Mouse (Mus musculus) thymus, postnatal 10 days (tissue): ENCODE data around the gene Dlg3.

Experiments
- DNase-seq, 2 experiments: peaks; one replicate each; pipeline ENCODE4 v3.0.0; 2021; ENCODE audit warnings: low spot score in 2 of 2

The Dlg3 gene

DNA sequence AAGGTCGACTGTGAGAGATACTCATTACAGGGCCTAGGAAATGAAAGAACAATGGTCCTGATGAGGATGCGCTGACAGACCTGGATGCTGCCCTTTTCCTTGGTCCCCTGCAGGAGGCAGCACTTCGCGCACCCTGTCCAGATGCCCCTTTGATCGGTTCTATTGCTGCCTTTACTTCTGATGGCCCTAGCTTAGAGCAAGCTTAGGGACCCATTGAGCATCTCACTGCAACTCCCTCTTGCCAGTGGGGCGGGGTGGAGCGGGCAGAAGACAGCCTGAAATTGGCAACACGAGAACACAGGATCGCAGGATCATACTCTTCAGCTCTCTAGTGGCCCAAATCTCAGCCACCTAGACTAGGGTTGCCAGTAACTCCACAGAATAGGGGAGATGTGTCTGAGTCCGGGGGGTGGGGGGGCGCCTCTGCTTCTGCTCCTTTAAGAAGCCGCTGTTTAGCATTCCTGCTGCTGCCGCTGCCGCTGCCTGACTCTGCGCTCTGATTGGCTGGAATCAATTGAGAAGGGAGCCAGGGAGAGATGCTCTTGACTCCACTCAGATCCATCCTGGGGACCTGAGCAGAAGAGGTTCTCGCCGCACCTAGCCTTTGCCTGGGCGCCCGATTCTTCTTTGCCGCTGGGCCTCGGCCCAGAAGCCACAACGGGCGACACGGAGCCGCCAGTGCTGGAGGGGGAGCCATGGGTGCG is at the start of gene Dlg3:
Gene Dlg3 (plus strand): TSS at position 542 of the 704 bp plus-strand sequence.
- no peak for DNase-seq

GRCm38 (mm10) chrX:100728947-100729346 is 38.6 kb upstream of the Dlg3 start:
- no peak for DNase-seq

GRCm38 (mm10) chrX:100729665-100730188 is 37.8 kb upstream of the Dlg3 start, which contains the start of gene Gdpd2:
TSS of gene Gdpd2 (plus strand) at chrX:100729873.
- peak in 1 of 2 experiments; percentile 2 for DNase-seq

DNA sequence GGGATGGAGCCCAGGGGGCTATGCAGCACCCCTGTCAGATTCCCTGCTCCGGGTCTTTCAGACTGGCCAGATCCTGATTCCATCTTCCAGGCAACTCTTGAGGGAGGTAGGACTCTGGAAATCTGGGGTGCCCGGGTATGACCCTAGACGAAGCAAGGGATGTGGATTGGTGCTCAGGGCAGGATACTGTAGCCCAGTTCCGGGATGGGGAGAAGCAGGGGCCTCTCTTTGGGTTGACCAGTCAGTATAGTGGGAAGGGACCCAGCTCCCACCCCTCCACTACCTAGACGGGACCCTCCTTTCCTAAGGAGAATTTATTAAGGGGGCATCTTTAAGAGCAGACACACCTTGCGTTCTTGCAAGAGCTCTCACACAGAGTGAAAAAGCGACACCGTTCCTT is 37.3 kb upstream of the Dlg3 start:
- DNase-seq: no peak

- no peak for DNase-seq
These were observed 33.2 kb upstream of the Dlg3 start for GRCm38 (mm10) chrX:100734359-100734758.

DNA sequence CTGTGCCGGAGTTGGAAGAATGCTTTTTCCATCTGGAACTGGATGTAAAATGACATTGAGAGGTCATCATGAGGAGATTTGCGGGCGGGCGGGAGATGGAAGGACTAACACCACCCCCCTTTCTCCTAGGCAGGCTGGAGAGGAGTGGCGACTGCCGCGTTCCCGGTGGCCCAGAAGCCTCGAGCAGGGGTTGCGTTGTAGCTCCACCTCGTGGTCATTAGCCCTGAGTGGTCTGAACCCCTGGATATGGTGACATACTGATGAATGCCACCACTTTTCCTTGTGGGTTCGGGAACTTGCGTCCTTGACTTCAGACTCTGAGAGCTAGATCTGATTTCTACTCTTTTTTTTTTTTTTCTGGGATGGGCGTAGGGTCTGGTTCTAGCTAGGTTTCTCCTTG is 28.6 kb upstream of the Dlg3 start:
- no peak for DNase-seq

DNA sequence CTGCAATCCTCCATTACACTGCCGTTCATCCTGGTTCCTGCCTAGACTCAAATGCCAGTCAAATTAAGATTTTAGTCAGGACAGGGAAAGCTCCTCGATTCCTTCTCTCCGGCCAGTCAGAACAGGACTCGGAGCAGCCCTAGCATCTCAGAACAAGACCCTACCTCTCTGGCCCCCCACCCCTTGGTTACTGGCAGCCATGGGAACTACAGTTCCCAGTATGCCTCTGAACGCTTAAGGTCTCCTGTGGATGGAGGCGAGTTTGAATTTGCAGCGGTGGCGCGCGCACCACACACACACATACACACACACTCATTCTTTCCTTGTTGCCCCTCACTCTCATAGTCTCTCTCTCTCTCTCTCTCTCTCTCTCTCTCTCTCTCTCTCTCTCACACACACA is 28.1 kb upstream of the Dlg3 start:
- DNase-seq: no peak

DNA sequence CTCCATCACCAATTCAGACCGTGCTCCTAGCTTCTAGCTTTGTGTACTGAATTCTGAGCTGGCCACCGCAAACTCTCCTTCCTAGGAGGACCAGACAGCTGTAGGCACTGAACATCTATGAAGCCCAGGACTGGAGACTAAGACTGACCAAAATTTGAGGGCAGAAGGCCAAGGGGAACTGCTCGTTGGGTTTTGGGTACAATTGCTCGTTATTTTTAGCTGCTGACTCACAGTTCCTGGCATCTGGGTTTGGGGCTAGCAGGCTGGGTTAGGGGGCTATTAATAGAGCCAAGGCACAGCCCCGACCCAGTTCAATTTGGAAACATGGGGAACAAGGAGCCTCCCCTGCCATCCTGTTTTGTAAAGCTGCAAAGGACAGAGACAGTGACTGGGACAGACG is 26.7 kb upstream of the Dlg3 start:
- no peak for DNase-seq

- peak; percentile 24 to 61 for DNase-seq
These were observed 25.6 kb upstream of the Dlg3 start for GRCm38 (mm10) chrX:100741940-100742339.

DNA sequence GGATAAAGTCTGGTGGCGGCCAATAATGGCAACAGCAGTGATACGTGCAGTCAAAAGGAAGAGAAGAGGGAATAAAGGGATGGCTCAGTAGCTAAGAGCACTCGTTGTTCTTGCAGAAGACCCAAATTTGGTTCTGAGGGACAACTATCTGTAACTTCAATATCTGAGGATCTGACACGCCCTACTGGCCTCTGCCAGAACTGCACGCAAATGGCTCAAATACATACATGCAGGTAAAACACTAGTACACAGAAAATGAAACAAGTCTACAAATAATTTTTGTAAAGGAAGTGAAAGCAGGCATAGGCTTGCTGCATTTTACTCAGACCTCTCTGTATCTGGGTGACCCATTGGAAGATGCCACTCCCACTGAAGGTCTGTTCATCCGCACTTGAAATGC is 1.7 kb upstream of the Dlg3 start:
- DNase-seq: no peak

DNA sequence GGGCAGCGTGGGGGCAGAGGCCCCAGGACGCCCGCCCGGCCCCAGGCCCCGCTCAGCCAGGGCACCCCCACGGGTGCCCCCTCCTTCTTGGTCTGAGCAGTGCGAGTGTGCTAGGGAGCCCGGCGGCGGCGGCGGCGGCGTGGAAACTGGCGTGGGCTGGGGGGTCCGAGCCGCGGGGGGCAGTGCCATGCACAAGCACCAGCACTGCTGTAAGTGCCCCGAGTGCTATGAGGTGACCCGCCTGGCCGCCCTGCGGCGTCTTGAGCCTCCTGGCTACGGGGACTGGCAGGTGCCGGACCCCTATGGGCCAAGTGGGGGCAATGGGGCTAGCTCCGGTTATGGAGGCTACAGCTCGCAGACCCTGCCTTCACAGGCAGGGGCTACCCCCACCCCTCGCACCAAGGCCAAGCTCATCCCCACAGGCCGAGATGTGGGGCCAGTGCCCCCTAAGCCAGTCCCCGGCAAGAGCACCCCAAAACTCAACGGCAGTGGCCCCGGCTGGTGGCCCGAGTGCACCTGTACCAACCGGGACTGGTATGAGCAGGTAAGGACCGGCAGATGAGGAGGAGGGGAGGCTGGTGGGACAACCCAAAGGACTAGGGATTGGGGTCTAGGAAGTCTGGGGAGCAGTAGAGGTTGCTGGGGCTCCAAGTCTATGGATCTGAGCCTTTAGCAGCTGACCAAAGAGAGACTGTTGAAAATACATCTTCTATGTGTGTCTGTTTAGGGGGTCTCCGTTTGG is 534 bp downstream of the Dlg3 start:
- DNase-seq: no peak

DNA sequence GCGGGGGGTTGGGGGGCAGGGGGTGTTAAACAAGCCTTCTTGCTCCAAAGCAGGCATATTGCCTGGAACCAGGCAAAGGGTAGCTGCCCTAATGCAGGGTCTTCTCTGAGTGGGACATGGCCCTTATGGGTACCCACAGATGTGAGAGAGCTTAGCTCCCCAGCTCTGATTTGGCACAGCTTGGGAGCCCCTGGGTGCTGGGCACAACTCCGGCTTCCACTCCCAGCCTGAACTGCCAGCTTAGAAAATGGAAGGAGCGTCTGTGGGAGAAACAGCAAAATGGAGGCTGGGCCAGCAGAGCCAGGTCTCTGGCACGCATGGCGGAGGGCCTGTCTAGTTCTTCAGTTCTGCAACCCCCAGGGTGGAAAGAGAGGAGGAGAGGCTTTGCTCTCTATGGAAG is 1.8 kb downstream of the Dlg3 start:
- DNase-seq: no peak

DNA sequence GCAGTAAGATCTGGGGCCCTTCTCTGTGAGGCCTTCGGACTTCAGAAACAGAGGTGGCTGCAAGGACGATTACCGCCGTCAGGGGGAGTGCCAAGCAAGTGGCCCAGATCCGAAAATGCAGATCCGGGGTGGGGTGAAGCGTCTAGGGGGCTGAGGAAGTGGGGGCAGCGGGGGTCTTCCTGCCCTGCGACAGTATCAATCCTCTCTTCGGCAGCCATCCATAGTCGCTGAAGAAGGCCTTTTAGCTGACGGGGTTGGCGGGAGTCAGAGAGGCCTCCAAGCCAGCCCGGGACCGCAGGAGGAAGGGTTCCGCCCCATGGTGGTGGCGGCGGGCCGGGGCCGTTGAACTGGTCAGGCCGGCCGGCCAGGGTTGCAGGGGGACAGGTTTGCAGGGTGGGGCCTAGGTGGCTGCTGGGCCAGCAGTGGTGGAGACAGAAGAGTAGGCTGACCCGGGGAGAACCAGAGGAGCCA is 6.9 kb downstream of the Dlg3 start:
- DNase-seq: peak; percentile 44 to 65

GRCm38 (mm10) chrX:100775405-100775804 is 7.9 kb downstream of the Dlg3 start:
- no peak for DNase-seq

DNA sequence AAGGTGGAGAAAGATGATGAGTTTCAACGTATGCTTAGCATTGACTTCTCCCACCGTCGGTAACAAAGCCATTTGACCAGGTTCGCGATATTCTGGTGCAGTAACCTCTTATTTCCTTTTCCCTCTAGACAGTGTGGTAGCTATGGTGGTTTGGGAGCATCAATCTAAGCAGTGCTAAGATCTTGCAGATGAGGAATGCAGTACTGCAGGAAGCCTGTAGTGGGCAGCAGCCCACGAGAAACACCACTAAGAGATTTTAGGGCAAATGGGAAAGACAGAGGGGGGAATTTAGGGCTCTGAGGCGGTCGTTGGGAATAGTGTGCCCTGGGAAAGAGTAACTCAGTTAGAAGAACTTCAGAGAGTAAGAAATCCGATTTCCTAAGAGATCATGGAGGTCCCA is 9.0 kb downstream of the Dlg3 start:
- DNase-seq: peak; percentile 27 to 28

DNA sequence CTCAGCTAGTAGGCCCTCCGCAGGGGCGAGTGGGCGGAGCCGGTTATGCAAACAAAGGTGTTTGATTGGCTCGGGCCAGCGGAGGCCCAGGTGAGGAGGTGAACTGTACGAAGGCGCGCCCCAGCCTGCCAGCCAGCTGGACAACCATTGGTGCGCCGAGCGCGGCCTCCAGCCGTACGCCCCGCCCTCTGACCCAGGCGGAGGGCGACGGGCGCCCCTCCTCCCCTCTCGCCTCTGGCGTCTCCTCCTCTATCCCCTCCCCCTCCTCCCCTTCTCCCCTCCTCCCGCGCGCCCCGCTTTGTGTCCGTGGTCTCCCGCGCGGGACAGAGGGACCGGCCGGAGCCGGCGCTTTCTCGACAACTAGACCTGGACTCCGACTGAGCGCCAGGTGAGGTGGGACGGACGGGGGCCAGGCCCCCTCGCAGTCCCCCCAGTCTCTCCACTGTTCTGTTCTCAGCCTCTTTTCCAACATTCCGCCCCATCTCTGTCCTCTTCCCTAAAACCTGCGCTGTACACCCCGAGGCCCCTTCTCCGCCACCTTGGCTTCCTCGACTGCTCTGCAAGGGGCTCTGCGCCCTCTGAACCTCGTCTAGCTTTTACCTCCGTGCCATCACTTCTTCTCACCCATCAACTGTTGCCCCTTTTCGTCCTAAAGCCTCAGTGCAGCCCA is 9.6 kb downstream of the Dlg3 start:
- DNase-seq: peak; percentile 74 to 83

DNA sequence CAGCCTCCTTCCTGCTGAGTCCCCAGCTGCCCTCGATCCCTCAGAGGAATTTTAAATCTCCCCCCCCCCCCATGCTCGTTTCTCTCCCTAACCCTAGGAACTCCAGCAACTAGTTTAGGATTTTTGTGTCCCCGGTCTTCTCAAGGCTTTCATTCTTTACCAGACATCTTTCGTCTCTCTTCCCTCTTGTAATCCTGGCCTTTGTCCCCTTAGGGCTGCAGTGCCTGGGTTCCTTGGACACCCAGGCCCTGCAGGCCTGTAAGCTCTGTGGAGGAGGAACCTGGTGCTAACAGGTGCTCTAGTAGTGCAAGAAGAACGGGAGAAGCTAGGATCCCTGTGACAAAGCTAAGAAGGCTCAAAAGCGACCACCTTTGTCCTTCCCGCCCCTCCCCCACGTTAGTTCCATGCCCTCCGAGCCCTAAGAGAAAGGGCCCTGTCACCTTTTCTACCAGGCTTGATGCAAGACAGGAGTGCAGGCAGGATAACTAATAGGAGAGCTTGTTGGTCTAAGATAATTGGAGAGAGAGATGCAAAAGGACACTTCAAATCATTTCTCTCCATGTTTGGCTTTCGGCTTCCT is 10.2 kb downstream of the Dlg3 start:
- no peak for DNase-seq

GRCm38 (mm10) chrX:100778397-100778796 is 10.9 kb downstream of the Dlg3 start:
- no peak for DNase-seq

DNA sequence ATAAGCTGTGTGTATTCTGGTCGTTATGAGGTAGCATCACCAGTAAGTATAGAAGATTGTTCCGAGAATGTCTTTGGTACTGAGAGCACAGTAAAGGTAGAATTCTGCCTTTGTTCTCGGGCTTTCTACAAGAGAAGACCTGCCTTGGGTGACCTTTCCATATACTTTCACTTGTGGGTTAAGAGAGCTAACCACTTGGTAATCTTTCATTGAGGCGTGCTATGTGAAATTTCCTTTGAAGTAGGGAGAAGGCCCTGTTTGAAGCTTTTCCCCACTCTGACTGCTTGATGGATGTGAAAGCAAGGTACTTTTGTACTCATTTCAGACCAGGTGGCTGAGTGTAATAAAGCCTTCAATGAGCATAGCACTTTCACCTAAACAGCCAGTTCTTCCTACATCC is 21.8 kb downstream of the Dlg3 start:
- DNase-seq: no peak

- no peak for DNase-seq
These were observed 28.7 kb downstream of the Dlg3 start for GRCm38 (mm10) chrX:100796041-100796740.

DNA sequence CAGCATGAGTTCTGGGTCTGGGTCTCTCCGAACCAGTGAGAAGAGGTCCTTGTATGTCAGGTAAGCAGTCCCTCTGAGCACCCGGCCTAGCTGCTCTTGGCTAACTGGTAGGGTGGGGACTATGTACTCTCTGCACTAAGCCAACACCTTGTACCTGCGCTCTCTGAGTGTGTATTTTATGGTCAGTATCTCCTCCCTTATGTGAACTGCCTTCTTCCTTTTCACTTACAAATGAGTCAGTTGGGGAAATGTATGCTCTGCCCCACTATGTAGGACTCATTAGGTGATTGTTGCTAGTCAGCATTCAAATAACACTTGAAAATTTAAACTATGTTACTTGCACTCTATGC is 29.2 kb downstream of the Dlg3 start:
- DNase-seq: no peak

DNA sequence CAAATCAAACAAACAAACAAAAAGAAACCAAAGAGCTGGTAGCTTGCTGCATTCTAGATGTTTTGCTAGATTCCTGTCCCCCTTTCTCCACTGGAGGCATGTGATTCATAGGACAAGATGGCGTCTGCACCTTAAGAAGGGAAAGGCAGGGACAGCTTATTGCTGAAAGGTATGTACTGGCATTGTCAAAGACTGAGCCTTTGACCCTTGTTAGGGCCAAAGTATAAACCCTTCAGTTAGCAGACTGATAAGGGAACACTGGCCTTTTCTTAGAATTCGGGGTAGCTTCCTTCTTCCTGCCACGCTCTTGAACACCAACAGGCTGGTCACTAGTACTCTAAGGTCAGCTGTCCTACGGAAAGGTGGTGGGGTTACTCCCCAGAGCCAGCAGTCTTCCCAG is 29.8 kb downstream of the Dlg3 start:
- DNase-seq: no peak
